Mouse (Mus musculus): ENCODE measurements around the gene Trim30c.

DNA sequence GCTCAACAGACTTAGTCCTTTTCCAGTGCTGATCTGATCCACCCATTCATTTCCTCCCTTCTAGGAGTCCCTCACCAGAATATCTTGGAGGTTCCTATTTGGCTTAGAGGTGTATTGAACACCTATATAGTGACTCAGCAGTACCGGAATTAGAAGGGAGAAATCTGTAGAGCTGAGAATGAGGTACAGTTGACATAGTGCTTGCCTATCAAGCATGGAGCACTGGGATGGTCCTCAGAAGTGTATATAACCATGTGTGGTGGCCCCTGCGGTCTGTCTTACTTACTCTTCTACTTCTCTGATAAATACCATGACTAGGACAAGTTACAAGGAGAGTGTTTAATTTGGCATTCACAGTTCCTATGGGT, 47.1 kb downstream of the Trim30c start:
- TF ChIP-seq CTCF (IDR thresholded peaks at IDR 0.05; ENCODE audit: borderline replicate concordance, control insufficient read depth, extremely low read depth, insufficient read depth, low read length, poor library complexity) (no peak), POLR2A (IDR thresholded peaks at IDR 0.05; ENCODE audit: control insufficient read depth, extremely low read depth, insufficient read depth, low read length, poor library complexity) (no peak)
